Mouse (Mus musculus) limb, embryonic 11.5 days (tissue): ENCODE results near the gene Rad50. TPM values are rescaled to one million over a fixed set of nuclear protein-coding genes. Genes with fewer than 3 reads are reported as not detected.

ENCODE experiments used
- ATAC-seq: fragments of 200-750 bp; cut with Nextera tagmentation; 2 replicates; pipeline ENCODE4 v1.8.0; 2017; ENCODE audit warnings: low read depth; ENCODE audit not compliant: insufficient number of reproducible peaks, low FRiP score, low TSS enrichment
- DNase-seq: peaks from one replicate; pipeline ENCODE4 v3.0.0-alpha.2; 2015; ENCODE audit warnings: low spot score
- H3K27ac ChIP-seq: fragments of 300-500 bp; sonication (generic); replicated peaks from 2 replicates; pipeline ENCODE4 v1.5.1; 2014; ENCODE audit warnings: low read depth, mild to moderate bottlenecking, low read length
- H3K27me3 ChIP-seq: fragments of 300-500 bp; sonication (generic); 2 replicates; pipeline ENCODE4 v1.6.1; 2014; ENCODE audit warnings: mild to moderate bottlenecking, low read length, mixed read lengths; ENCODE audit not compliant: control insufficient read depth, insufficient read depth
- H3K36me3 ChIP-seq: fragments of 300-500 bp; sonication (generic); 2 replicates; pipeline ENCODE4 v1.6.1; 2014; ENCODE audit warnings: mild to moderate bottlenecking, low read length, moderate library complexity, mixed read lengths; ENCODE audit not compliant: control insufficient read depth, insufficient read depth
- H3K4me1 ChIP-seq: fragments of 300-500 bp; sonication (generic); 2 replicates; pipeline ENCODE4 v1.6.1; 2014; ENCODE audit warnings: low read length, mixed read lengths; ENCODE audit not compliant: control insufficient read depth, insufficient read depth
- H3K4me2 ChIP-seq: fragments of 300-500 bp; sonication (generic); 2 replicates; pipeline ENCODE4 v1.6.1; 2014; ENCODE audit warnings: low read depth, mild to moderate bottlenecking, moderate library complexity; ENCODE audit not compliant: severe bottlenecking
- H3K4me3 ChIP-seq: fragments of 300-500 bp; sonication (generic); 2 replicates; pipeline ENCODE4 v1.5.1; 2014; ENCODE audit warnings: low read depth, low read length
- H3K9ac ChIP-seq: fragments of 300-500 bp; sonication (generic); 2 replicates; pipeline ENCODE4 v1.6.1; 2014; ENCODE audit warnings: mild to moderate bottlenecking, low read length
- H3K9me3 ChIP-seq: fragments of 300-500 bp; sonication (generic); 2 replicates; pipeline ENCODE4 v1.6.1; 2016; ENCODE audit warnings: low read length; ENCODE audit not compliant: control insufficient read depth
- WGBS: fragments of 180-500 bp; shearing (Covaris S2); extraction: QIAGEN DNeasy Blood & Tissue Kit; methylation state at CpG from one replicate; pipeline ENCODE4 v1.1.7; 2014; 5-methylcytosine and 5-hydroxymethylcytosine counted together
- polyA plus RNA-seq: library from polyadenylated mRNA; unstranded; fragments of >200 nt; fragmentation: Nextera tagmentation; extraction: Ambion mirVana; gene quantifications from 2 replicates; pipeline ENCODE4 v1.2.1, GENCODE M21; 2014

Rad50 gene
- polyA plus RNA-seq, 1 experiment from 2014 or later, result 26.4 TPM

GRCm38 (mm10) chr11:53737573-53737946 lies 30.4 kb upstream of the Rad50 start:
- H3K36me3 ChIP-seq, result no peaks in the 10 kb centered on the region
- no peak overlapping the region for H3K4me3 ChIP-seq
- H3K9ac ChIP-seq, result no peak overlapping the region
- no peaks in the 10 kb centered on the region for H3K9me3 ChIP-seq
- H3K4me1 ChIP-seq, result no peaks in the 10 kb centered on the region
- H3K27me3 ChIP-seq, result no peaks in the 10 kb centered on the region
- H3K4me2 ChIP-seq, result no peak overlapping the region
- WGBS, result 45% methylated on average over 6 of the region's 6 CpGs
- no peak overlapping the region for H3K27ac ChIP-seq
- DNase-seq, result peak; percentile 61
- ATAC-seq, result no peak

- no peak overlapping the region for H3K27ac ChIP-seq
- H3K27me3 ChIP-seq, result no peaks in the 10 kb centered on the region
- no peaks in the 10 kb centered on the region for H3K4me1 ChIP-seq
- H3K36me3 ChIP-seq, result no peaks in the 10 kb centered on the region
- DNase-seq (peak; percentile 88), ATAC-seq (peak; percentile 39; the same call in 1 of the 2 replicates)
- H3K9ac ChIP-seq, result no peak overlapping the region
- WGBS, result 50% methylated on average over 14 of the region's 14 CpGs
- H3K9me3 ChIP-seq, result no peaks in the 10 kb centered on the region
- no peak overlapping the region for H3K4me3 ChIP-seq
- H3K4me2 ChIP-seq, result no peak overlapping the region
These were observed 29.9 kb upstream of the Rad50 start for GRCm38 (mm10) chr11:53736771-53737572.

- Histone ChIP-seq H3K36me3 (no peaks in the 10 kb centered on the region), H3K4me1 (no peaks in the 10 kb centered on the region), H3K4me2 (no peak overlapping the region), H3K4me3 (no peak overlapping the region), H3K27ac (no peak overlapping the region), H3K27me3 (no peaks in the 10 kb centered on the region), H3K9ac (no peak overlapping the region), H3K9me3 (no peaks in the 10 kb centered on the region)
- 33% methylated on average over 17 of the region's 17 CpGs for WGBS
- DNase-seq, result peak; percentile 80
- no peak for ATAC-seq
These were observed 28.6 kb upstream of the Rad50 start for GRCm38 (mm10) chr11:53735682-53736245.

GRCm38 (mm10) chr11:53734970-53735681 lies 28.0 kb upstream of the Rad50 start:
- Histone ChIP-seq H3K9me3 (no peaks in the 10 kb centered on the region), H3K27ac (no peak overlapping the region), H3K4me2 (no peak overlapping the region), H3K4me3 (no peak overlapping the region), H3K27me3 (no peaks in the 10 kb centered on the region), H3K4me1 (no peaks in the 10 kb centered on the region), H3K9ac (no peak overlapping the region), H3K36me3 (no peaks in the 10 kb centered on the region)
- no peak for ATAC-seq
- WGBS, result 72% methylated on average over 18 of the region's 18 CpGs
- no peak for DNase-seq

GRCm38 (mm10) chr11:53734431-53734830 lies 27.3 kb upstream of the Rad50 start:
- WGBS, result 83% methylated on average over 2 of the region's 2 CpGs

GRCm38 (mm10) chr11:53733824-53734223 lies 26.7 kb upstream of the Rad50 start:
- Histone ChIP-seq H3K27ac (no peak overlapping the region), H3K4me1 (no peaks in the 10 kb centered on the region), H3K27me3 (no peaks in the 10 kb centered on the region), H3K4me2 (no peak overlapping the region), H3K9ac (no peak overlapping the region), H3K4me3 (no peak overlapping the region), H3K9me3 (no peaks in the 10 kb centered on the region), H3K36me3 (no peaks in the 10 kb centered on the region)
- DNase-seq (no peak), ATAC-seq (no peak)
- 87% methylated on average over 7 of the region's 7 CpGs for WGBS

More at GRCm38 (mm10) chr11:53734431-53734830, 27.3 kb upstream of the Rad50 start:
- no peak overlapping the region for H3K9ac ChIP-seq
- DNase-seq, result no peak
- ATAC-seq, result no peak
- no peaks in the 10 kb centered on the region for H3K27me3 ChIP-seq
- H3K36me3 ChIP-seq, result no peaks in the 10 kb centered on the region
- H3K9me3 ChIP-seq, result no peaks in the 10 kb centered on the region
- H3K27ac ChIP-seq, result no peak overlapping the region
- H3K4me3 ChIP-seq, result no peak overlapping the region
- H3K4me1 ChIP-seq, result no peaks in the 10 kb centered on the region
- no peak overlapping the region for H3K4me2 ChIP-seq

- Histone ChIP-seq H3K27me3 (no peaks in the 10 kb centered on the region), H3K27ac (no peak overlapping the region), H3K4me3 (no peak overlapping the region), H3K4me1 (no peaks in the 10 kb centered on the region), H3K9me3 (no peaks in the 10 kb centered on the region), H3K36me3 (no peaks in the 10 kb centered on the region), H3K4me2 (no peak overlapping the region), H3K9ac (no peak overlapping the region)
- ATAC-seq (no peak), DNase-seq (no peak)
- 92% methylated on average over 8 of the region's 8 CpGs for WGBS
These were observed 25.1 kb upstream of the Rad50 start for GRCm38 (mm10) chr11:53732244-53732643.

GRCm38 (mm10) chr11:53731457-53731856 lies 24.3 kb upstream of the Rad50 start:
- H3K36me3 ChIP-seq, result no peaks in the 10 kb centered on the region
- 95% methylated on average over 7 of the region's 7 CpGs for WGBS

More at GRCm38 (mm10) chr11:53731457-53731856, 24.3 kb upstream of the Rad50 start:
- H3K9me3 ChIP-seq, result no peaks in the 10 kb centered on the region
- no peak overlapping the region for H3K4me3 ChIP-seq
- ATAC-seq (no peak), DNase-seq (no peak)
- no peak overlapping the region for H3K27ac ChIP-seq
- no peaks in the 10 kb centered on the region for H3K4me1 ChIP-seq
- H3K4me2 ChIP-seq, result no peak overlapping the region
- H3K9ac ChIP-seq, result no peak overlapping the region
- H3K27me3 ChIP-seq, result no peaks in the 10 kb centered on the region
